8 mouse cellular contexts compared by ENCODE assay signal in the genomic region with DNA sequence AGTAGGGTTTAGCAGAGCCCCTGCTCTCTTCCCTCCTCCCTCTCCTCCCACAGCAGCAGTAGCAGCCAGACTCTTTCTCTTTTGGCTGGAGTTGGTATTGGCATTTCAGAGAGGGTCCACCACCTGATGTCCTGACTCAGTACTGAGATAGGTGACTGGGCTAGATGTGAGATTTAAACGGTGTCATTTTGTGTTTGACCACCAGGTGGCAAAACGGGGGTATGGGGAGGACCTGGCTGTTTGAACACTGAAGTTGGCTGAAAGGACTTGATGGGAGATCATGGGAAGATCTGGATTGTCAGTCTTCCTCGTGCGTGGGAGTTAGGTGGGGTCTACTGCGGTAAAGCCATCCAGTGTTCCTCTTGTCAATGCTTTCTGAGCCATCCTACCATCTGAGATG. TPM values are rescaled to one million over a fixed set of nuclear protein-coding genes. Genes with fewer than 3 reads are reported as not detected.
DNase-seq lines count a peak whose midpoint lies in the region; ATAC-seq and TF ChIP-seq lines count a peak whose summit lies in the region.

No protein-coding gene starts in this region.

- H3K9me3 ChIP-seq in hindbrain, embryonic 10.5 days = no peaks in the 10 kb centered on the region
- no peaks in the 10 kb centered on the region for H3K9me3 ChIP-seq in hindbrain, embryonic 13.5 days
- H3K9me3 ChIP-seq in forebrain, embryonic 12.5 days = no peaks in the 10 kb centered on the region
- H3K9me3 ChIP-seq in intestine, postnatal 0 days (ENCODE audit: control insufficient read depth) = no peaks in the 10 kb centered on the region

- H3K27ac ChIP-seq in hindbrain, embryonic 10.5 days = no peak overlapping the region
- no peak overlapping the region for H3K27ac ChIP-seq in hindbrain, embryonic 13.5 days
- H3K27ac ChIP-seq in forebrain, embryonic 12.5 days = no peak overlapping the region
- no peak overlapping the region for H3K27ac ChIP-seq in intestine, postnatal 0 days (ENCODE audit: low read depth, low read length)

- H3K4me3 ChIP-seq in hindbrain, embryonic 10.5 days = no peak overlapping the region
- H3K4me3 ChIP-seq in hindbrain, embryonic 13.5 days = no peak overlapping the region
- H3K4me3 ChIP-seq in forebrain, embryonic 12.5 days (replicated peaks) = no peak overlapping the region
- no peak overlapping the region for H3K4me3 ChIP-seq in intestine, postnatal 0 days (ENCODE audit: low read depth, low read length)
- H3K4me3 ChIP-seq in lung, adult 2 months (replicated peaks; ENCODE audit: extremely low read depth, low read depth, low read length) = no peak overlapping the region

- H3K9ac ChIP-seq in hindbrain, embryonic 13.5 days = no peak overlapping the region
- no peak overlapping the region for H3K9ac ChIP-seq in forebrain, embryonic 12.5 days
- H3K9ac ChIP-seq in intestine, postnatal 0 days (ENCODE audit: low read depth, low read length) = no peak overlapping the region

- peak; percentile 87 for TF ChIP-seq CTCF in intestine, postnatal 0 days (IDR thresholded peaks at IDR 0.05; ENCODE audit: low read depth)
- TF ChIP-seq CTCF in lung, adult 2 months (IDR thresholded peaks at IDR 0.05; ENCODE audit: insufficient read depth, low read length) = peak; percentile 48; the same call in 1 of the 2 replicates

- no peak for TF ChIP-seq POLR2A in lung, adult 2 months (IDR thresholded peaks at IDR 0.05; ENCODE audit: borderline replicate concordance, extremely low read depth, low read depth, low read length)

- ATAC-seq in hindbrain, embryonic 13.5 days (ENCODE audit: low FRiP score) = no peak
- 0 out of 2 replicates have a peak, but pooled peaks have one; percentile 30 for ATAC-seq in forebrain, embryonic 12.5 days (ENCODE audit: low FRiP score)
- ATAC-seq in intestine, postnatal 0 days = no peak

- no peak overlapping the region for H3K4me2 ChIP-seq in hindbrain, embryonic 13.5 days
- H3K4me2 ChIP-seq in forebrain, embryonic 12.5 days = no peak overlapping the region
- H3K4me2 ChIP-seq in intestine, postnatal 0 days (replicated peaks; ENCODE audit: low read depth) = no peak overlapping the region

- DNase-seq in hindbrain, embryonic 10.5 days (ENCODE audit: low spot score) = peak; percentile 62
- peak; percentile 50 to 67 for DNase-seq in CD8-positive naive resting alpha-beta T cell, adult 2 months (ENCODE audit: low read depth in 2 of 2, low spot score in 2 of 2)
- peak; percentile 64 for DNase-seq in c-Kit-positive CD71-negative TER-119-negative erythroid progenitor cells, embryonic 14.5 days (ENCODE audit: low read depth)
- DNase-seq in lung, adult 2 months = no peak
- peak; percentile 49 to 70 for DNase-seq in spleen, postnatal 10 days (ENCODE audit: low spot score in 2 of 2)

- peaks cover 4% of the 10 kb centered on the region; the same call in 1 of the 2 replicates for H3K4me1 ChIP-seq in hindbrain, embryonic 10.5 days (replicated peaks)
- H3K4me1 ChIP-seq in hindbrain, embryonic 13.5 days (replicated peaks) = no peaks in the 10 kb centered on the region
- no peaks in the 10 kb centered on the region for H3K4me1 ChIP-seq in forebrain, embryonic 12.5 days
- H3K4me1 ChIP-seq in intestine, postnatal 0 days (replicated peaks; ENCODE audit: control insufficient read depth, insufficient read depth, low read length) = peaks cover 5% of the 10 kb centered on the region; the same call in 1 of the 2 replicates
- H3K4me1 ChIP-seq in lung, adult 2 months (ENCODE audit: control insufficient read depth, insufficient read depth, low read length) = peaks cover 18% of the 10 kb centered on the region; the same call in 1 of the 2 replicates

- 35% methylated on average over 5 of the region's 5 CpGs for WGBS in hindbrain, embryonic 10.5 days
- 31% methylated on average over 5 of the region's 5 CpGs for WGBS in hindbrain, embryonic 13.5 days
- 38% methylated on average over 5 of the region's 5 CpGs for WGBS in forebrain, embryonic 12.5 days
- 29% methylated on average over 5 of the region's 5 CpGs for WGBS in intestine, postnatal 0 days
- WGBS in lung, adult 2 months = 20% methylated on average over 5 of the region's 5 CpGs

- H3K36me3 ChIP-seq in hindbrain, embryonic 10.5 days = peaks cover 71% of the 10 kb centered on the region
- peaks cover 69% of the 10 kb centered on the region for H3K36me3 ChIP-seq in hindbrain, embryonic 13.5 days
- peaks cover 61% of the 10 kb centered on the region for H3K36me3 ChIP-seq in forebrain, embryonic 12.5 days (replicated peaks)
- peaks cover 45% of the 10 kb centered on the region for H3K36me3 ChIP-seq in intestine, postnatal 0 days (ENCODE audit: control insufficient read depth, insufficient read depth)

- H3K27me3 ChIP-seq in hindbrain, embryonic 10.5 days (ENCODE audit: insufficient read depth, poor library complexity, severe bottlenecking) = no peaks in the 10 kb centered on the region
- no peaks in the 10 kb centered on the region for H3K27me3 ChIP-seq in hindbrain, embryonic 13.5 days
- no peaks in the 10 kb centered on the region for H3K27me3 ChIP-seq in forebrain, embryonic 12.5 days
- H3K27me3 ChIP-seq in intestine, postnatal 0 days (replicated peaks; ENCODE audit: control insufficient read depth, insufficient read depth, low read length) = no peaks in the 10 kb centered on the region

RNA-seq across cellular contexts. Expression of a gene that starts 10.7 kb away (rescaled TPM):
- 184 and 188 TPM in 2 replicates for polyA plus RNA-seq in hindbrain, embryonic 10.5 days (2016; fragmentation: Nextera tagmentation; extraction: Ambion mirVana)
- 152 and 155 TPM in 2 replicates for polyA plus RNA-seq in hindbrain, embryonic 13.5 days (2015; fragmentation: Nextera tagmentation; extraction: Ambion mirVana)
- 170 and 173 TPM in 2 replicates for polyA plus RNA-seq in forebrain, embryonic 12.5 days (2016; fragmentation: Nextera tagmentation; extraction: Ambion mirVana)
- polyA plus RNA-seq in intestine, postnatal 0 days (2015; fragmentation: Nextera tagmentation; extraction: Ambion mirVana) = 272 and 279 TPM in 2 replicates
- 82.5 and 104 TPM in 2 replicates for polyA plus RNA-seq in lung, adult 2 months (2012; rRNA removed)

RNA-seq across cellular contexts. Expression of a gene that starts 13.4 kb away (rescaled TPM):
- polyA plus RNA-seq in hindbrain, embryonic 10.5 days (2016; fragmentation: Nextera tagmentation; extraction: Ambion mirVana) = 0.37 and 0.90 TPM in 2 replicates
- 0.28 and 0.31 TPM in 2 replicates for polyA plus RNA-seq in hindbrain, embryonic 13.5 days (2015; fragmentation: Nextera tagmentation; extraction: Ambion mirVana)
- 0.17 and 0.23 TPM in 2 replicates for polyA plus RNA-seq in forebrain, embryonic 12.5 days (2016; fragmentation: Nextera tagmentation; extraction: Ambion mirVana)
- 0.29 and 0.40 TPM in 2 replicates for polyA plus RNA-seq in intestine, postnatal 0 days (2015; fragmentation: Nextera tagmentation; extraction: Ambion mirVana)
- polyA plus RNA-seq in lung, adult 2 months (2012; rRNA removed) = 0.86 and 0.95 TPM in 2 replicates

RNA-seq across cellular contexts. Expression of a gene that starts 15.9 kb away (rescaled TPM):
- 8.1 and 9.4 TPM in 2 replicates for polyA plus RNA-seq in hindbrain, embryonic 10.5 days (2016; fragmentation: Nextera tagmentation; extraction: Ambion mirVana)
- polyA plus RNA-seq in hindbrain, embryonic 13.5 days (2015; fragmentation: Nextera tagmentation; extraction: Ambion mirVana) = 12.0 and 12.6 TPM in 2 replicates
- 8.6 and 11.8 TPM in 2 replicates for polyA plus RNA-seq in forebrain, embryonic 12.5 days (2016; fragmentation: Nextera tagmentation; extraction: Ambion mirVana)
- polyA plus RNA-seq in intestine, postnatal 0 days (2015; fragmentation: Nextera tagmentation; extraction: Ambion mirVana) = 1.3 and 1.8 TPM in 2 replicates
- polyA plus RNA-seq in lung, adult 2 months (2012; rRNA removed) = 0.89 and 1.7 TPM in 2 replicates

RNA-seq across cellular contexts. Expression of a gene that starts 33.8 kb away (rescaled TPM):
- polyA plus RNA-seq in hindbrain, embryonic 10.5 days (2016; fragmentation: Nextera tagmentation; extraction: Ambion mirVana) = 88.4 and 90.3 TPM in 2 replicates
- 25.7 and 28.6 TPM in 2 replicates for polyA plus RNA-seq in hindbrain, embryonic 13.5 days (2015; fragmentation: Nextera tagmentation; extraction: Ambion mirVana)
- 88.3 and 89.3 TPM in 2 replicates for polyA plus RNA-seq in forebrain, embryonic 12.5 days (2016; fragmentation: Nextera tagmentation; extraction: Ambion mirVana)
- polyA plus RNA-seq in intestine, postnatal 0 days (2015; fragmentation: Nextera tagmentation; extraction: Ambion mirVana) = 6.4 and 7.0 TPM in 2 replicates
- polyA plus RNA-seq in lung, adult 2 months (2012; rRNA removed) = 8.4 and 11.8 TPM in 2 replicates
